Mouse (Mus musculus) hindbrain, embryonic 14.5 days (tissue): ENCODE measurements around the gene Syne3. TPM values are rescaled to one million over a fixed set of nuclear protein-coding genes. Genes with fewer than 3 reads are reported as not detected.
A peak's percentile ranks its signal among the peaks of the same experiment; 100 is the strongest.

ENCODE experiments used
- ATAC-seq: fragments of 200-750 bp; cut with Nextera tagmentation; 2 replicates; pipeline ENCODE4 v1.8.0; 2017; ENCODE audit warnings: moderate number of reproducible peaks, mild to moderate bottlenecking, moderate TSS enrichment, moderate library complexity; ENCODE audit not compliant: low FRiP score
- DNase-seq: peaks from one replicate; pipeline ENCODE4 v3.0.0-alpha.2; 2015; ENCODE audit warnings: low spot score
- H3K27ac ChIP-seq: fragments of 300-500 bp; sonication (generic); 2 replicates; pipeline ENCODE4 v1.5.1; 2014; ENCODE audit warnings: mild to moderate bottlenecking, moderate library complexity
- H3K27me3 ChIP-seq: fragments of 300-500 bp; sonication (generic); 2 replicates; pipeline ENCODE4 v1.6.1; 2014; ENCODE audit warnings: mild to moderate bottlenecking, low read length, mixed read lengths; ENCODE audit not compliant: control insufficient read depth, insufficient read depth
- H3K36me3 ChIP-seq: fragments of 300-500 bp; sonication (generic); replicated peaks from 2 replicates; pipeline ENCODE4 v1.6.1; 2014; ENCODE audit not compliant: control insufficient read depth, insufficient read depth
- H3K4me1 ChIP-seq: fragments of 300-500 bp; sonication (generic); replicated peaks from 2 replicates; pipeline ENCODE4 v1.6.1; 2014; ENCODE audit warnings: antibody characterized with exemption, low read length, mixed read lengths; ENCODE audit not compliant: control insufficient read depth, insufficient read depth
- H3K4me2 ChIP-seq: fragments of 300-500 bp; sonication (generic); replicated peaks from 2 replicates; pipeline ENCODE4 v1.6.1; 2014; ENCODE audit warnings: mild to moderate bottlenecking, moderate library complexity
- H3K4me3 ChIP-seq: fragments of 300-500 bp; sonication (generic); replicated peaks from 2 replicates; pipeline ENCODE4 v1.5.1; 2014; ENCODE audit warnings: mild to moderate bottlenecking, low read length
- H3K9ac ChIP-seq: fragments of 300-500 bp; sonication (generic); 2 replicates; pipeline ENCODE4 v1.6.1; 2014
- H3K9me3 ChIP-seq: fragments of 300-500 bp; sonication (generic); 2 replicates; pipeline ENCODE4 v1.6.1; 2016; ENCODE audit warnings: low read length; ENCODE audit not compliant: control insufficient read depth
- WGBS: fragments of 180-500 bp; shearing (Covaris S2); extraction: QIAGEN DNeasy Blood & Tissue Kit; methylation state at CpG from one replicate; pipeline ENCODE4 v1.1.7; 2014; 5-methylcytosine and 5-hydroxymethylcytosine counted together
- microRNA-seq: library from miRNA; unstranded; fragments of <30 nt; microRNA quantifications from one replicate; pipeline ENCODE4, GENCODE M21; 2016
- polyA plus RNA-seq: library from polyadenylated mRNA; unstranded; fragments of >200 nt; fragmentation: Nextera tagmentation; extraction: Ambion mirVana; gene quantifications from 2 replicates; pipeline ENCODE4 v1.2.1, GENCODE M21; 2014

Syne3 gene
- polyA plus RNA-seq, 1 experiment from 2014 or later, result 0.35 TPM

DNA sequence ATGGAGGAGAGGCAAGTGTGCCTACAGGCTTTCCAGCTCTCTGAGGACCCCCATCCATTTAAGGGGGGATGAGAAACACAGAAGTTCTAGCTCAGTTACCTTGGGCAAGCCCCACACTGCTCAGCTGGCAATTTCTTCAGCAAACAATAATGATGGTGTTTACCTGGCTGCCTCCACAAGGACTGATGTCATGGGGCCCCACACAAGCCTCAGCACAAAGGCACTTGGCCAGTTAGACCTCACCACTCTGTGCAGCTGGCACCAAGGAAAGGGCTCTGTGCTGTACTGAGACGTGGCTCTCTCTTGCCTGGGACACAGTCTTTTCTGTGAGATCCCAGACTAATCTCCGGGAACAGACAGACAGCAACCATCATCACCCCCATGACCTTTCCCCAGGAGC, 127.5 kb downstream of the Syne3 start:
- ATAC-seq, result no peak
- Histone ChIP-seq H3K4me2 (no peak overlapping the region), H3K4me1 (no peaks in the 10 kb centered on the region), H3K9me3 (no peaks in the 10 kb centered on the region), H3K27me3 (no peaks in the 10 kb centered on the region), H3K4me3 (no peak overlapping the region), H3K27ac (no peak overlapping the region), H3K9ac (no peak overlapping the region), H3K36me3 (no peaks in the 10 kb centered on the region)
- 63% methylated on average over 2 of the region's 2 CpGs for WGBS
- DNase-seq, result no peak

DNA sequence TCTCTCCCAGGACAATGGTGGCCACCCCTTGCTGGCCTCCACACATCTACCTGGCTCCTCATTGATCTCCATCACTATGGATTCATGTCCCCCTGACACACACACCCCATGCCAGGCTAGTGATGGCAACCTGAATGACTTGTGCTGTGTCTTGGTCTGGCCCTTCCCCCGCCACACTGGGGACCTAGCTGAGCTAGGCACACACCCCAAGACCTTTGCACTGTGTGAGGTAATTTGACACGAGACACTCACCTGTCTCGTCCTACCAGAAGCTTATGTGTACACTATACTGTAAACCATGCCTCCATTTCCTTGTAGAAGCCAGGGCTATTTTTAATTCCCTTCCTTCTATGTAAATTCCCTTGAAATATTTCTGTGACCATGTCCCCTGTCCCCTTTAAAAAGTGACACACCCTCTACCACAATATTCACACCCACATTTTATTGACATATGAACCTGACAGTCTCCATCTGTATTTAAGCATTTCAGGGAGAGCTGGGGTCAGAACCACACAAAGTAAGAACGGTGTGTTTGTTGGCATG, 128.0 kb downstream of the Syne3 start:
- H3K27me3 ChIP-seq, result no peaks in the 10 kb centered on the region
- 89% methylated on average over 4 of the region's 4 CpGs for WGBS
- no peak overlapping the region for H3K4me2 ChIP-seq
- no peaks in the 10 kb centered on the region for H3K4me1 ChIP-seq
- DNase-seq (no peak), ATAC-seq (no peak)
- no peak overlapping the region for H3K4me3 ChIP-seq
- no peak overlapping the region for H3K27ac ChIP-seq
- H3K36me3 ChIP-seq, result no peaks in the 10 kb centered on the region
- H3K9me3 ChIP-seq, result no peaks in the 10 kb centered on the region
- H3K9ac ChIP-seq, result no peak overlapping the region

DNA sequence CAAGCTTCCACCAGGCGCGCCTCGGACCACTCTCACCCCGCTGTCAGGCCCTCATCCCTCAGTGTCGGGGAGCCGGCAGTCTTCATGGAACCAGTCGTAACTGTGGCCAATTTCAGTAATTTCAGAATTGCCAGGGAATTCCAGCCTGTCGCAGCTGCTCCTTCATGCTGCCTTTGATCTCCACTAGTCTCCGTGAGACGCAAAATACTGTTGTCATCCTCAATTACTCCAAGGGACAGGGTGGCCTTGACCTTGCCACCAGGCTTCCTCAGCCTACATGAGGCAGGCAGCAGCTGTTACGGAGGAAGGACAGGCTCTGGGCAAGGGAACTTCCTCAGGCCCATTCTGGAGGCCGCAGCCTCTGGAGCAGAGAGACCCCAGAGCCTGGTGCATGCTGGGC, 129.2 kb downstream of the Syne3 start:
- WGBS, result 74% methylated on average over 12 of the region's 12 CpGs

More for the DNA sequence above, 129.2 kb downstream of the Syne3 start:
- H3K4me2 ChIP-seq, result no peak overlapping the region
- H3K9ac ChIP-seq, result no peak overlapping the region
- ATAC-seq (no peak), DNase-seq (no peak)
- H3K4me1 ChIP-seq, result no peaks in the 10 kb centered on the region
- no peak overlapping the region for H3K27ac ChIP-seq
- H3K4me3 ChIP-seq, result no peak overlapping the region
- no peaks in the 10 kb centered on the region for H3K36me3 ChIP-seq
- H3K27me3 ChIP-seq, result no peaks in the 10 kb centered on the region
- no peaks in the 10 kb centered on the region for H3K9me3 ChIP-seq

Small RNA genes within 50 kb of the gene (microRNA-seq; reads per million reads assigned to microRNA genes)
- 3.1 reads per million, percentile 12 among the genes with 10 or more reads in this experiment for gene Mir3069

Other genes starting within 250 kb of the Syne3 start
- 1.0 and 1.7 TPM in 2 replicates for gene Clmn, start 144.7 kb downstream of the Syne3 start, polyA plus RNA-seq
- gene Glrx5, start 22.9 kb upstream of the Syne3 start, polyA plus RNA-seq, result 183 and 189 TPM in 2 replicates
- not detected in 2 replicates for gene Tcl1b2, start 136.2 kb upstream of the Syne3 start, polyA plus RNA-seq
- not detected in 2 replicates for gene Tcl1b1, start 149.9 kb upstream of the Syne3 start, polyA plus RNA-seq
- not detected in 2 replicates for gene Tcl1b5, start 166.5 kb upstream of the Syne3 start, polyA plus RNA-seq
- gene Tcl1b3, start 181.2 kb upstream of the Syne3 start, polyA plus RNA-seq, result not detected in 2 replicates
- gene Tcl1b4, start 192.1 kb upstream of the Syne3 start, polyA plus RNA-seq, result not detected in 2 replicates
- gene Tcl1, start 213.0 kb upstream of the Syne3 start, polyA plus RNA-seq, result not detected in 2 replicates